Mouse (Mus musculus) heart, postnatal 36 days (tissue): ENCODE measurements at regions not wholly inside any gene's neighbourhood (a gene's known extent, or its start where the extent isn't known, plus 50 kb on each side); places are given as distances from the start of the nearest gene placed in this dataset.

Source experiments
- DNase-seq, 2 experiments: peaks; one replicate each; pipeline ENCODE4 v3.0.0; 2021 to 2022
- intact Hi-C: fragments of 180-260 bp; cut with DNase I; formaldehyde crosslinking; loops from one replicate; pipeline ENCODE4 v1.15.1; 2025

DNA sequence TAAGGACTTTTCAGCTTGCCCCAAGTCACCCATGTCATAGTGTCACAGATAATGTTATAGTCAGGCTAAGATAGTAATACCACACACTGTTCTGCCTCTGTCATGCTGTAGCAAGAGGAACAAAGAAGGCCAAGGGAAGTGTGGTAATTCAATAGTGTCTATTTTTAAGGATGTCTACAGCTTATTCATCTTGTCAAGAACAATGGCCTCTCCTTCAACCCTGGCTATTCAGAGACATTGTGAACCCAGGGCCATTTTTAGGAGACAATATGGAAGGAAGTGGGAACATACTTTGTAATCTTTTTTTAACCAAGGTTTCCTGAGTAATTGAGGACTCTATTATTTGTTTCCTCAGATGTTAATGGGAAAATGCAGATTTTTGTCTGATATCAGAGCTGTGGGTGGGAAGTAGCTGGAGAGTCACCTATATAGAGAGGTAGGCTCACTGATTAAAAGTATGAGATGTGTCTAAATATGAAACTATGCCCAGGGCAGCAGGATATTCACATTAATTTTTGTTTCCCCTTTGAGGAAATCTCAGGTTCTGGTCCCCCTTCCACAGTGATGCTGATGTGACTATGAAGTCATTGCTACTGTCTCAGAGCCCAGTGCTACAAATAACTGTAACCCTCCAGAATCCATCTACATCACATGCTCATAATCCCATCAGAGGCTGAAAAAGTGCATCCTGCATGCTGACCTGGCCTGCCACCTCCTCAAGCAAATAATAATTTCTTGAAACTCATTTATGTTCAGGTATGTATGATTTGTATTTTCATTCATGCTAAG lies 85.7 kb upstream of the Lrrc3b start:
- intact Hi-C loops: loop anchor here (2.0 to 10.0 kb wide), 5 partner anchors 87 to 358 kb away; partner anchors contain the start of gene Lrrc3b

DNA sequence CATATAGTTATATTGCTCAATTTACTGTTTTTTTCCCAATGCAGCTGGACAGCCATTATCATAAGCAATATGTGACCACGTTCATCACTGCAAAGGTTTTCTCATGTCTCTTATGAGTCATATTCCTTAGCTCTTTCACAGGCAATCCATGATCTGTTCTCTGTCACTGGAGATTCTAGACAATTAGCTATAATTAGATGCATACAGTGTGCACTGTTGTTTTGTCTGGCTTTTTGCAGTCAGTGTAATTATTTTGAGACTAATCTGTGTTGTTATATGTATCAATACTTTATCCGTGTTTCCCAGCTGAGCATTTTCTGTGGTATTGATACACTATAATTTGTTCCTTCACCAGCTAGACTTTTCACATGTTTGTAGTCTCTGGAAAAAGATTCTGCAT lies 61.8 kb upstream of the Lrrc3b start:
- intact Hi-C loops: no loop called here
- no peak for DNase-seq

More for the DNA sequence above, 85.7 kb upstream of the Lrrc3b start:
- DNase-seq: no peak
